Mouse (Mus musculus) spleen, adult 2 months (tissue): ENCODE measurements around the gene Nosip. TPM values are rescaled to one million over a fixed set of nuclear protein-coding genes. Genes with fewer than 3 reads are reported as not detected.

ENCODE experiments used
- DNase-seq, 2 experiments: peaks; one replicate each; pipeline versions ENCODE4 v3.0.0 to v3.0.0-alpha.2; 2012 to 2021; ENCODE audit warnings: low spot score in 2 of 2, low read depth in 1 of 2
- H3K27ac ChIP-seq: fragments of 200-500 bp; 2 replicates; pipeline ENCODE4 v1.5.1; 2012; ENCODE audit warnings: low read length, inconsistent platforms; ENCODE audit not compliant: insufficient read depth
- H3K27me3 ChIP-seq: fragments of 200-500 bp; 2 replicates; pipeline ENCODE4 v1.6.1; 2012; ENCODE audit warnings: mild to moderate bottlenecking, moderate library complexity, low read length, inconsistent platforms; ENCODE audit not compliant: control insufficient read depth, insufficient read depth
- H3K36me3 ChIP-seq: fragments of 200-500 bp; 2 replicates; pipeline ENCODE4 v1.6.1; 2012; ENCODE audit warnings: mild to moderate bottlenecking, low read length, inconsistent platforms; ENCODE audit not compliant: control insufficient read depth, insufficient read depth
- H3K4me1 ChIP-seq: fragments of 200-500 bp; 2 replicates; pipeline ENCODE4 v1.6.1; 2011; ENCODE audit warnings: inconsistent platforms; ENCODE audit not compliant: control insufficient read depth, insufficient read depth, insufficient read length
- H3K4me3 ChIP-seq: fragments of 200-500 bp; 2 replicates; pipeline ENCODE4 v1.5.1; 2011; ENCODE audit warnings: mild to moderate bottlenecking, inconsistent platforms; ENCODE audit not compliant: insufficient read depth, insufficient read length; ENCODE audit errors: extremely low read depth
- CTCF ChIP-seq: fragments of 200-500 bp; IDR thresholded peaks from 2 replicates; pipeline ENCODE4 v1.5.1; 2011; ENCODE audit warnings: mild to moderate bottlenecking, inconsistent platforms; ENCODE audit not compliant: insufficient read depth, insufficient read length, insufficient replicate concordance; ENCODE audit errors: extremely low read depth
- POLR2A ChIP-seq: fragments of 200-500 bp; IDR thresholded peaks from 2 replicates; pipeline ENCODE4 v1.6.1; 2011; ENCODE audit warnings: low read depth, low read length, inconsistent platforms
- WGBS: fragments of 180-500 bp; shearing (Covaris S2); methylation state at CpG from one replicate; pipeline ENCODE4 v1.1.7; 2018; 5-methylcytosine and 5-hydroxymethylcytosine counted together
- polyA plus RNA-seq: library from polyadenylated mRNA; depleted of rRNA; stranded (reverse); fragments of >200 nt; gene quantifications from 2 replicates; pipeline ENCODE4 v1.2.3, GENCODE M21; 2012; rRNA removed

Gene Nosip
- polyA plus RNA-seq, result 67.9 and 95.7 TPM in 2 replicates

DNA sequence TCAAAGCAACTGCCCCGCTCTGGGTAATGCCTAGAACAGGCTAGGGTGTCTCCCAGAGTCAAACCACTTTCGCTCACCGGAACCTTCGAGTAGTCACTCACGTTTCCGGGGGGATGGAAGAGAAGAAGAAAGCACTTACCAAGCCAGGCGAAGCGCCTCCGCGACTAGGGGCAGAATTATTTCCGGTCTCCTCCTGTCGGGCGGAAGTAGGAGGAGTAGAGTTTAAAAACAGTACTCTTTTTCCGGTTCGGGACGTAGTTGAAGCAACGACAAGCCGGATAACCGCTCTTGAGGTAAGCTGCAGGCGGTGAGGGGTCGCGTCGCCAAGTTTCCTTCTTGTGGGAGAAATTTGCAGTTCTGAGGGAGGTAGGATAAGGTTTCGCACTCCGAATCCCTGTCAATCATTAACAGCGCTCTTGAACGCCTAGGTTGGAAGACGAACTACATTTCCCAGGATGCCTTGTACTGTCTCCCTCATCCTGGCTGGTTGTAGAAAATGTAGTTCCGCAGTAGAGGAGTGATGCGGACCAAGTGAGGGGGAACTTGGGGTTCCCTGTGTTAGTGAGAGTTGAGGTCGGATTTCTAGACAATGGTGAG lies at the start of gene Nosip, which contains the start of gene Prrg2:
Nosip (plus strand) TSS at position 191 of the 597 bp plus-strand sequence.
Prrg2 (minus strand) TSS at position 439 of the 597 bp plus-strand sequence.
- WGBS, result under 1% methylated on average over 31 of the region's 31 CpGs
- no peaks in the 10 kb centered on the region for H3K27me3 ChIP-seq
- TF ChIP-seq POLR2A (peak; percentile 25), CTCF (no peak)
- H3K27ac ChIP-seq, result peak within 1 kb of the TSS; percentile 94
- DNase-seq, result peak; percentile 91 to 97
- H3K4me1 ChIP-seq, result peaks cover 4% of the 10 kb centered on the region; the same call in 1 of the 2 replicates
- H3K4me3 ChIP-seq, result peak within 1 kb of the TSS; percentile 80
- H3K36me3 ChIP-seq, result no peaks in the 10 kb centered on the region

DNA sequence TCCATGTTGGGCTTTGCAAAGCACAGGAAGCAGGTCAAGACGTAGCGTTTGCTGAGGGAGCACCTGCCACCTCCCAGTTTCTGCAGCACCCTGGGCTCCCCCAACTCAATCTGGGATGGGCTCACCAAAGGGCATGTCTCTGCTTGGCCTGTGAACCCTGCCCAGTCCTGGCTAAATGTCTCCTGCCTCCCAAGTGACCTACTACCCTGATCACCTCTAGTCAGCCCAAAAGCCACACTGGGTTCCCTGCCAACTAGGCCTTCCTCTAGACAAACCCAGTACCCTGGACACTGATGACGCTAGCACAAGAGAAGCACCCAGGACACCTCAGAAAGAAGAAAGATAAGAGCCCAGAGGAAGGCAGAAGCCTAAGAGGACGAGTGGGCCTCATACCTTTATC lies 49.4 kb upstream of the Nosip start:
- H3K36me3 ChIP-seq, result peaks cover 18% of the 10 kb centered on the region
- no peak overlapping the region for H3K4me3 ChIP-seq
- 90% methylated on average over 4 of the region's 4 CpGs for WGBS
- DNase-seq, result no peak
- no peaks in the 10 kb centered on the region for H3K27me3 ChIP-seq
- TF ChIP-seq POLR2A (no peak), CTCF (no peak)
- no peak overlapping the region for H3K27ac ChIP-seq
- H3K4me1 ChIP-seq, result peaks cover 2% of the 10 kb centered on the region; the same call in 1 of the 2 replicates

GRCm38 (mm10) chr7:45013366-45014095 lies 48.7 kb upstream of the Nosip start:
- TF ChIP-seq CTCF (no peak), POLR2A (no peak)
- Histone ChIP-seq H3K27ac (no peak overlapping the region), H3K36me3 (peaks cover 11% of the 10 kb centered on the region)

GRCm38 (mm10) chr7:45014096-45014451 lies 48.2 kb upstream of the Nosip start:
- TF ChIP-seq POLR2A (no peak), CTCF (no peak)

More at GRCm38 (mm10) chr7:45013366-45014095, 48.7 kb upstream of the Nosip start:
- peaks cover 6% of the 10 kb centered on the region; the same call in 1 of the 2 replicates for H3K4me1 ChIP-seq
- 95% methylated on average over 16 of the region's 16 CpGs for WGBS
- no peak for DNase-seq
- H3K27me3 ChIP-seq, result no peaks in the 10 kb centered on the region
- H3K4me3 ChIP-seq, result no peak overlapping the region

GRCm38 (mm10) chr7:45015344-45015956 lies 46.8 kb upstream of the Nosip start:
- no peak for DNase-seq
- Histone ChIP-seq H3K27me3 (no peaks in the 10 kb centered on the region), H3K4me1 (peaks cover 13% of the 10 kb centered on the region; the same call in 1 of the 2 replicates), H3K4me3 (peak overlapping the region; percentile 81), H3K27ac (peak overlapping the region; percentile 68), H3K36me3 (peaks cover 10% of the 10 kb centered on the region)
- no peak for TF ChIP-seq POLR2A
- no peak for TF ChIP-seq CTCF
- WGBS, result 1% methylated on average over 20 of the region's 20 CpGs

More at GRCm38 (mm10) chr7:45014096-45014451, 48.2 kb upstream of the Nosip start:
- H3K36me3 ChIP-seq, result peaks cover 10% of the 10 kb centered on the region
- no peak overlapping the region for H3K27ac ChIP-seq
- no peaks in the 10 kb centered on the region for H3K27me3 ChIP-seq
- H3K4me3 ChIP-seq, result no peak overlapping the region
- H3K4me1 ChIP-seq, result peaks cover 10% of the 10 kb centered on the region; the same call in 1 of the 2 replicates
- WGBS, result 94% methylated on average over 3 of the region's 3 CpGs
- no peak for DNase-seq

DNA sequence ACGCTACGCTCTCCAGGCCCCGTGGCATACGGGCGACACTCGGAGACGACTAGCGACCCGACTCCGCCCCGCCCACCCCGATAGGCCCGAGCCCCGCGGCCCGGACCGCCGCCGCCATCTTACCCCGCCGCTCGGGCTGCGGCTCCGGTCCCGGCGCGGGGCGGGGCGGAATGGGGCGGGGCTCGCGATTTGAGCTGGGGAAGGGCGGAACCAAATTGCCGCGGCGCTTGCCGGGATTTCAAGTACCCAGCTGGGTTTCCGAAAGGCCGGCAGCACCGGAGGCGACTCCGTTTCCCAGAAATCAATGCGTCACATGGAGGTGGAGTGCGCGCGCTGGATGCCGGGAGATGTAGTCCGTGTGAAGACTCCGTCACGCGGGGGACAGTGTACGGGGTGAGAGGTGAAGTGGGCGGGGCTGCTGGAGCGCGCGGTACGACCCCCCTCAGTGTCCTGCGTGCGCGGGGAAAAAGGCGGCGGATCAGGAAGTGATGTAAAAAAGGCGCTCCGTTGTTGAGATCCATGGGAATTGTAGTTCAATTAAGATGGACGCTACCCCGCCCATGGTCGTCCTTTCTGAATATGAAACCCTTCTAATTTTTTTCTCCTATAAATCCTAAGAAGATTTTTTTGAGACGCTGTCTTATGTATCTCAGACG lies 46.1 kb upstream of the Nosip start, which contains the start of gene Scaf1:
Scaf1 (minus strand) TSS at position 407 of the 656 bp plus-strand sequence.
- peak; percentile 99 for DNase-seq
- Histone ChIP-seq H3K4me3 (peak within 1 kb of the TSS; percentile 81), H3K4me1 (peaks cover 13% of the 10 kb centered on the region; the same call in 1 of the 2 replicates), H3K36me3 (peaks cover 10% of the 10 kb centered on the region), H3K27ac (peak within 1 kb of the TSS; percentile 89), H3K27me3 (no peaks in the 10 kb centered on the region)
- TF ChIP-seq CTCF (no peak), POLR2A (no peak; the same call in 1 of the 2 replicates)
- WGBS, result 1% methylated on average over 69 of the region's 69 CpGs
